Mouse (Mus musculus) ovary, adult 18-20 months (tissue): ENCODE measurements around the gene Olfr672.
"Not testable (repeated sequence)": the region's sequence is repeated elsewhere in the genome, so short reads cannot be mapped to it uniquely, and the experiment has no call there.

Source experiments
- DNase-seq: peaks from one replicate; pipeline ENCODE4 v3.0.0; 2022; ENCODE audit warnings: low spot score, mixed read lengths

Olfr672 gene

GRCm38 (mm10) chr7:105001929-105002328 lies at the start of gene Olfr672:
TSS of gene Olfr672 (minus strand) at chr7:105002029.
- DNase-seq = no peak

GRCm38 (mm10) chr7:105033836-105034235 lies 32.0 kb upstream of the Olfr672 start:
- not testable (repeated sequence) for DNase-seq

- DNase-seq = no peak
These were observed 30.6 kb upstream of the Olfr672 start, which contains the start of gene Olfr676 for GRCm38 (mm10) chr7:105032398-105032797. TSS of gene Olfr676 (plus strand) at chr7:105032698.

- no peak for DNase-seq
These were observed 26.5 kb upstream of the Olfr672 start, which contains the start of gene Olfr675 for GRCm38 (mm10) chr7:105028360-105028759. TSS of gene Olfr675 (minus strand) at chr7:105028460.

GRCm38 (mm10) chr7:105022530-105022929 lies 20.7 kb upstream of the Olfr672 start:
- DNase-seq = no peak

GRCm38 (mm10) chr7:104979026-104979425 lies 22.8 kb downstream of the Olfr672 start, which contains the start of gene Olfr671:
TSS of gene Olfr671 (minus strand) at chr7:104979126.
- no peak for DNase-seq

GRCm38 (mm10) chr7:104972507-104972906 lies 29.3 kb downstream of the Olfr672 start:
- not testable (repeated sequence) for DNase-seq

GRCm38 (mm10) chr7:104962520-104962919 lies 39.3 kb downstream of the Olfr672 start, which contains the start of gene Olfr670:
TSS of gene Olfr670 (minus strand) at chr7:104962620.
- DNase-seq = no peak

- DNase-seq = not testable (repeated sequence)
These were observed 51.6 kb downstream of the Olfr672 start for GRCm38 (mm10) chr7:104950234-104950633.
